Mouse (Mus musculus) stomach, postnatal 0 days (tissue): ENCODE results near the gene Ccdc63.

Experiments
- CTCF ChIP-seq: IDR thresholded peaks from 2 replicates; pipeline ENCODE4 v1.5.1; 2016; ENCODE audit warnings: antibody characterized with exemption, low read depth, mild to moderate bottlenecking, moderate library complexity
- EP300 ChIP-seq: optimal IDR thresholded peaks from 2 replicates; pipeline ENCODE3; 2016; ENCODE audit warnings: antibody characterized with exemption

DNA sequence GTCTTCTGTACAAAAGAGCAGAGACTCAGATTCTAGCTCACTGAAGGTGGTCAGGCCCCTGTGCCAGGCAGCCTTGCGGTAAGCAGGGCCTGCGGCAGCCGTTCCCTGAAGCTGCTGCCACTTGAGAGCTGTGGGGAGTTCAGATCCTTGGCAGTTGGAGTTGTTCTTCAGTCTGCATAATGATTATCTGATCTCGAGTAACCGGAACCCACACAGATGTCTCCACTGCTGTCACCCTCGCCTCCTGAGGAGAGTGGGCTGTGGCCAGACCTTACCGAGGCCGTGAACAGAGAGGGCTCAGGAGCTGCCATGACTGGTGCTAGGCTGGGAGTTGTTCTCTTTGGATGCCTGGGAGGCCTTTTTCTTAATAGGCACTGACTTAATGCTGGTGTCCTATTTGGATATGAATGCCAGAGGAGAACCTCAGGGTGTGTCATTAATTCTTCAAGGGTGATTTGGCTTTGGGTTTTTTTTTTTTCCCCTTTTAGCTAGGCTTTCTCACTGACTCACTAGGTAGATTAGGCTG lies 26.1 kb upstream of the Ccdc63 start:
- TF ChIP-seq CTCF, result no peak
- TF ChIP-seq EP300, result no peak
